Mouse (Mus musculus) olfactory bulb, adult 2 months (tissue): Measurements from ENCODE around the gene Fam3c.

Source experiments
- CTCF ChIP-seq: fragments of 200-500 bp; IDR thresholded peaks from 2 replicates; pipeline ENCODE4 v1.5.1; 2012; ENCODE audit warnings: low read depth, mild to moderate bottlenecking, low read length, moderate library complexity; ENCODE audit not compliant: insufficient read depth
- POLR2A ChIP-seq: fragments of 200-500 bp; IDR thresholded peaks from 2 replicates; pipeline ENCODE4 v1.6.1; 2012; ENCODE audit warnings: mild to moderate bottlenecking, low read depth, low read length, moderate library complexity; ENCODE audit not compliant: insufficient read depth

GRCm38 (mm10) chr6:22269840-22270521 lies 86.1 kb downstream of the Fam3c start:
- TF ChIP-seq CTCF (no peak), POLR2A (no peak)
